Mouse (Mus musculus): Measurements from ENCODE around the gene Rnf40.

The Rnf40 gene

DNA sequence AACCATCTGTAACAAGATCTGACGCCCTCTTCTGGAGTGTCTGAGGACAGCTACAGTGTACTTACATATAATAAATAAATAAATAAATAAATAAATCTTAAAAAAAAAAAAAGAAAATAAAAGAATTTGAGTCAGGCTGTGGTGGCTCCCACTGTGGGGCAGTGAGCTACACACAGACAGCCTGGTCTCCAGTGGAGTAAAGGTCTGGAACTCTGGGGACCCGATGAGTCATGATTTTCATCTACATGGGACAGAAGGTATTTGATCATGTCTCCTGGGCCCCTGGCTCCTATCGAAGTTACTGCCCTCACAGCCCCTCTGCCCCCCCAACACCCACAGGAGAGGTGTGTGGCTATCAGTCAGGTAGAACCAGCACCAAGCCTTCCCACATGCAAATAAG lies 63.1 kb downstream of the Rnf40 start:
- DNase-seq (ENCODE audit: low spot score): no peak

- peak; percentile 54 for DNase-seq (ENCODE audit: low spot score)
Measured at GRCm38 (mm10) chr7:127652050-127652449, 63.5 kb downstream of the Rnf40 start.

GRCm38 (mm10) chr7:127654318-127654717 lies 65.8 kb downstream of the Rnf40 start:
- DNase-seq (ENCODE audit: low spot score): no peak

All from embryo, embryonic 10 days (tissue).